Mouse (Mus musculus) liver, embryonic 11.5 days (tissue): ENCODE measurements around the gene Gm6793. TPM values are rescaled to one million over a fixed set of nuclear protein-coding genes. Genes with fewer than 3 reads are reported as not detected.

ENCODE experiments used
- ATAC-seq: fragments of 200-750 bp; cut with Nextera tagmentation; replicated peaks from 2 replicates; pipeline ENCODE4 v1.8.0; 2017; ENCODE audit warnings: moderate number of reproducible peaks, mild to moderate bottlenecking, moderate TSS enrichment, moderate library complexity; ENCODE audit not compliant: low FRiP score
- DNase-seq: peaks from one replicate; pipeline ENCODE4 v3.0.0-alpha.2; 2017; ENCODE audit warnings: low spot score
- H3K27ac ChIP-seq: fragments of 300-500 bp; sonication (generic); 2 replicates; pipeline ENCODE4 v1.5.1; 2014; ENCODE audit warnings: mild to moderate bottlenecking, low read depth, low read length, control low read depth
- H3K27me3 ChIP-seq: fragments of 300-500 bp; sonication (generic); replicated peaks from 2 replicates; pipeline ENCODE4 v1.6.1; 2014; ENCODE audit warnings: low read length, mixed read lengths; ENCODE audit not compliant: control insufficient read depth, insufficient read depth
- H3K36me3 ChIP-seq: fragments of 300-500 bp; sonication (generic); 2 replicates; pipeline ENCODE4 v1.6.1; 2014; ENCODE audit warnings: mild to moderate bottlenecking, low read length, moderate library complexity, mixed read lengths; ENCODE audit not compliant: control insufficient read depth, insufficient read depth
- H3K4me1 ChIP-seq: fragments of 300-500 bp; sonication (generic); replicated peaks from 2 replicates; pipeline ENCODE4 v1.6.1; 2014; ENCODE audit warnings: low read length, mixed read lengths; ENCODE audit not compliant: control insufficient read depth, insufficient read depth
- H3K4me2 ChIP-seq: fragments of 300-500 bp; sonication (generic); 2 replicates; pipeline ENCODE4 v1.6.1; 2014; ENCODE audit warnings: mild to moderate bottlenecking, control low read depth, moderate library complexity
- H3K4me3 ChIP-seq: fragments of 300-500 bp; sonication (generic); 2 replicates; pipeline ENCODE4 v1.5.1; 2014; ENCODE audit warnings: low read depth, low read length, control low read depth
- H3K9ac ChIP-seq: fragments of 300-500 bp; sonication (generic); 2 replicates; pipeline ENCODE4 v1.6.1; 2014; ENCODE audit warnings: low read depth, low read length, control low read depth
- H3K9me3 ChIP-seq: fragments of 300-500 bp; sonication (generic); 2 replicates; pipeline ENCODE4 v1.6.1; 2016; ENCODE audit warnings: low read length, inconsistent platforms, mixed read lengths; ENCODE audit not compliant: control insufficient read depth
- WGBS: fragments of 180-500 bp; shearing (Covaris S2); extraction: QIAGEN DNeasy Blood & Tissue Kit; methylation state at CpG from one replicate; pipeline ENCODE4 v1.1.7; 2014; 5-methylcytosine and 5-hydroxymethylcytosine counted together
- polyA plus RNA-seq: library from polyadenylated mRNA; unstranded; fragments of >200 nt; fragmentation: Nextera tagmentation; extraction: Ambion mirVana; gene quantifications from 2 replicates; pipeline ENCODE4 v1.2.1, GENCODE M21; 2014

Gene Gm6793
- polyA plus RNA-seq = 1.0 and 1.1 TPM in 2 replicates

DNA sequence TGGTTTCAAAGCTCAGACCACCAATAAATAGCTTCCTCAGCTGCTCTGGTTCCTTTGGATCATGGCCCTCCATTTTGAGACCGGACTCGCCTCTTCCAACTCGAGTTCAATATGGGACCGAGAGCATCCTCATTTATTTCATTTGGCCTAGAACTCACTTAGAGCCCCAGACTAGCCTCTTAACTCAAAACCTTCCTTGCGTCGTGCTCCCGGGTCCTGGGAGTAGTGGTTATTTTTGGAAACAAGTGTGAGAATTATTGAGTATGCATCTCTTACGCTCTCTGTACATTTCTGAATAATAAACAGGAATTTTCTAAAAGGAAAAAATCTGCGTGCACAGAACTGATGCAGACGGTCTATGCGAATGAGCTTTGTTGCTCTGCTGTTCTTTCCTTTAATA, at the start of gene Gm6793:
Gene Gm6793, minus strand, starts transcription at position 101 of the 400 bp plus-strand sequence.
- Histone ChIP-seq H3K4me3 (no peak within 1 kb of the TSS), H3K4me2 (no peak within 1 kb of the TSS), H3K27me3 (no peaks in the 10 kb centered on the region), H3K27ac (no peak within 1 kb of the TSS), H3K9me3 (no peaks in the 10 kb centered on the region), H3K4me1 (peaks cover 12% of the 10 kb centered on the region), H3K9ac (no peak within 1 kb of the TSS), H3K36me3 (peaks cover 9% of the 10 kb centered on the region; the same call in 1 of the 2 replicates)
- DNase-seq = no peak
- WGBS = 94% methylated on average over 11 of the region's 11 CpGs
- ATAC-seq = no peak

DNA sequence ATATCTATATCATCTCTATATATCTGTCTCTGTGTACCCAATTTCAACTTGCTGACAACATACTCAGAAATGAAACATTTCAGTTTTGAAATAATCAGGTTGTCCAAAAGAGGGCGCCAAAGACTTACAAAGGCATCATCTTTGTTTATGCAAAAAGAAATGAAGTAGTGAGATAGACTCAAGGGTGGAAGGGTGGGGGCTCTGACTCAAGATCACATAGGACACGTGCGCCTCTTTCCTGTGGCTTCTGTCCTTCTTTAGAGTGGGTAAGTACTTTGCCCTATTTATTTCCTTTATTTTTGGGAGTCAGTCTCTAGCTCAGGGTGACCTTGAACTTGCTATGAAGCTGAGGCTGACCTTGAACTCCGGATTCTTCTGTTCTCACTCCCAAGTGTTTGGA, 46.5 kb upstream of the Gm6793 start:
- H3K4me1 ChIP-seq = no peaks in the 10 kb centered on the region
- no peak; the same call in 1 of the 2 replicates for ATAC-seq
- no peak for DNase-seq
- 37% methylated on average over 4 of the region's 4 CpGs for WGBS
- H3K27me3 ChIP-seq = no peaks in the 10 kb centered on the region
- H3K9me3 ChIP-seq = no peaks in the 10 kb centered on the region
- no peak overlapping the region for H3K27ac ChIP-seq
- no peak overlapping the region for H3K9ac ChIP-seq
- no peak overlapping the region for H3K4me3 ChIP-seq
- H3K36me3 ChIP-seq = no peaks in the 10 kb centered on the region
- H3K4me2 ChIP-seq = no peak overlapping the region

DNA sequence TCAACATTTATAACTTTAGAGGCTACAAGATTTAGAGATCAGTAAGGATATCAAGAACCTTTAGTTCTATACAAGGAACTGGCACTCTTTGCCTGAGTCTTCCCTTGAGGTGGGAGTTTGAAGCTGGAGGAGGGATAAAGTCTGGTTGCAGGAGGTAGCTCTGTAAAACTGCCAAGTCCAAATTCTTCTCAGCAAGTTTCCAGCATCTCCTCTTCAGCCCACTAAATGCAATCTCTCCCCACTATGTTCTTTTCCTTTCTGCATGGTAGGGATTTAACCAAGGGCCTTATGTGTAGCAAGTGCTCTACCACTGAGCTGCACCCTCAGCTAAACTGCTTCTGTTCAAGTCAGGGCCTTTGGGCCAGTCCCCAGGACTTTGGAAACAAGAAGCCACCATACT, 39.6 kb upstream of the Gm6793 start:
- Histone ChIP-seq H3K9ac (no peak overlapping the region), H3K9me3 (no peaks in the 10 kb centered on the region), H3K27ac (no peak overlapping the region), H3K4me2 (no peak overlapping the region), H3K27me3 (no peaks in the 10 kb centered on the region), H3K36me3 (no peaks in the 10 kb centered on the region), H3K4me1 (no peaks in the 10 kb centered on the region), H3K4me3 (no peak overlapping the region)
- ATAC-seq = no peak
- no peak for DNase-seq

DNA sequence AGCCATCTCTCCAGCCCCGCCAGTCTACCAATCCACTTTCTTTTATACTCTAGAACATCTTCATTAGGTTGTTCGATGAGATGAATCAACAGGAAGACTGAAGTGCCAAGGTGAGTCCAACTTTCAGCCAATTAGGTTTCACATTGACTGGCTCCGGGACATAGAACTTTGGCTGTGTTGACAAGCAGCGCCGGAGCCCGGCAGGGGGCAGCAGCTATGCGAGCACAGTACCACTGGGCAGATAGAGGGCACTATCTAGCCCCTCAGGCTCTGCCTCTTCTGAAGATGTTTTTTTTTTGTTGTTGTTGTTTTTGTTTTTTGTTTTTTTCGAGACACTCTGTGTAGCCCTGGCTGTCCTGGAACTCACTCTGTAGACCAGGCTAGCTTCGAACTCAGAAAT, 36.7 kb upstream of the Gm6793 start:
- Histone ChIP-seq H3K9ac (no peak overlapping the region), H3K4me1 (no peaks in the 10 kb centered on the region), H3K27me3 (no peaks in the 10 kb centered on the region), H3K9me3 (no peaks in the 10 kb centered on the region), H3K27ac (no peak overlapping the region), H3K4me2 (no peak overlapping the region), H3K4me3 (no peak overlapping the region), H3K36me3 (no peaks in the 10 kb centered on the region)
- ATAC-seq = no peak
- DNase-seq = no peak
- WGBS = 68% methylated on average over 9 of the region's 9 CpGs

DNA sequence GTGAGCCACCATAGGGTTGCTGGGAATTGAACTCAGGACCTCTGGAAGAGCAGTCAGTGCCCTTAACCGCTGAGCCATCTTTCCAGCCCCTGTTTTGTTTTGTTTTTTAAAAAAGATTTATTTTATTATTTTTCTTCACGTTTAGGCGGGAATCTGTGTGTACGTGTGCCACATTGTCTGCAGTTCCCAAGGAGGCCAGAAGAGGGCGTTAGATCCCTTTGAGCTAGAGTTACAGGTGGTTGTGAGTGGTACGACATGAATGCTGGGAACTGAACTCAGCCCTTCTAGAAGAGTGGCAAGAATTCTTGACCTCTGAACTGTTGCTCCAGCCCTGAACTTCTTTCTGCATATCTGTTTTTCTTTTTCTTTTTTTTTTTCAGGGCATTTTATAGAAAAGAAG, 35.1 kb upstream of the Gm6793 start:
- Histone ChIP-seq H3K27ac (no peak overlapping the region), H3K9ac (no peak overlapping the region), H3K27me3 (no peaks in the 10 kb centered on the region), H3K4me1 (no peaks in the 10 kb centered on the region), H3K9me3 (no peaks in the 10 kb centered on the region), H3K4me3 (no peak overlapping the region), H3K4me2 (no peak overlapping the region), H3K36me3 (no peaks in the 10 kb centered on the region)
- WGBS = 70% methylated on average over 6 of the region's 6 CpGs
- ATAC-seq (no peak), DNase-seq (no peak)

DNA sequence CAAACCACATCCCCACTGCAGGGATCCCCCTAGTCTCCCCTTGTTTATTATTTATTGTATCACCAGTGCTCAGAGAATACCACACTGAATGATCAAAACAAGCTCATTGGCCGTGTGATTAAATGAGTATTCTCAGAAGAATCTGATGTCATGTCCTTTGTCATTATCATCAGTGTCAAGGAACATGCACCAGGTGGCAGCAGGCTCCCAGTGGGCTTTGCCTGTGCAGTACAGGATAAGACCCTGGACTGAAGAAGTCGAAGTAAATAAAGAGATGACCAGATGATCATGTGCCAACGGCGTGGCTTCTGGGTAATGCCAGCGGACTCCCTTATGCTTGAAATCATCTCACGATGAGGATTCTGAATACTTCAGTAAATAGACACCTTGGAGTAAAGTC, 33.5 kb upstream of the Gm6793 start:
- no peaks in the 10 kb centered on the region for H3K36me3 ChIP-seq
- 78% methylated on average over 6 of the region's 6 CpGs for WGBS

DNA sequence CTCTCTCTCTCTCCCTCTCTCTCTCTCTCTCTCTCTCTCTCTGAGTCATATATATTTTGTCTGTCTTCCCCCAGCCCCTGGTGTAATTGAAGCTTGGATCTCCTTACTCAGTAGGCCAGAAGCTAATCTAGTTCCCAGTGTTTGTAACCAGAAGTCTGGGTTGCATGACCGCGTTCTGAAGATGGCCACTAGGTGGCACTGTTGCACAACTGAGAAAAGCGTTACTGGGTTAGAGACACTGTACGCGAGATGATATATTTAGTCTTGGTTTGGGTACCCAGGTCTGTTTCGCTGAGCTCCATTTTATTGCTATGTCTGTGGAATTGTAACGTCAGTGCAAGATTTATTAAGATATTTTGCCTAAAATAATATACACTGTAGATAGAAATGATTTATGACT, 31.1 kb upstream of the Gm6793 start:
- WGBS = 7% methylated on average over 7 of the region's 7 CpGs
- ATAC-seq = no peak; the same call in 1 of the 2 replicates

More for the DNA sequence above, 33.5 kb upstream of the Gm6793 start:
- H3K9me3 ChIP-seq = no peaks in the 10 kb centered on the region
- H3K4me2 ChIP-seq = no peak overlapping the region
- ATAC-seq (no peak), DNase-seq (no peak)
- no peaks in the 10 kb centered on the region for H3K4me1 ChIP-seq
- no peaks in the 10 kb centered on the region for H3K27me3 ChIP-seq
- no peak overlapping the region for H3K9ac ChIP-seq
- no peak overlapping the region for H3K4me3 ChIP-seq
- no peak overlapping the region for H3K27ac ChIP-seq

DNA sequence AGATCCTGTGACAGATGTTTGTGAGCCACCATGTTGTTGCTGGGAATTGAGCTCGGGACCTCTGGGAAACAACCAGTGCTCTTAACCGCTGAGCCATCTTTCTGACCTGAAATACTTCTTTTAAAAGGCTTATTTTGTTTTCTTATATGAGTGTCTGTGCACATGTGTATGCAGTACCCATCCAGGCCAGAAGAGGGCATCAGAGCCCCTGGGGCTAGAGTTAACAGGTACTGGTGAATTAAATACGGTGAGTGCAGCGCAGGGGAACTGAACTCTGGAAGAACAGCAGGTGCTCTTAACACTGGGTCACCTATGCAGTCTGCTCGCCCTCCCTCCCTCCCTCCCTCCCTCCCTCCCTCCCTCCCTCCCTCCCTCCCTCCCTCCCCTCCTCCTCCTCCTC, 30.3 kb upstream of the Gm6793 start:
- DNase-seq (no peak), ATAC-seq (no peak)
- Histone ChIP-seq H3K9ac (no peak overlapping the region), H3K4me3 (no peak overlapping the region), H3K36me3 (no peaks in the 10 kb centered on the region), H3K27me3 (no peaks in the 10 kb centered on the region), H3K9me3 (no peaks in the 10 kb centered on the region), H3K27ac (no peak overlapping the region), H3K4me1 (no peaks in the 10 kb centered on the region), H3K4me2 (no peak overlapping the region)
- WGBS = 66% methylated on average over 5 of the region's 5 CpGs

More for the DNA sequence above, 31.1 kb upstream of the Gm6793 start:
- Histone ChIP-seq H3K27me3 (no peaks in the 10 kb centered on the region), H3K9ac (no peak overlapping the region), H3K36me3 (no peaks in the 10 kb centered on the region), H3K4me3 (no peak overlapping the region), H3K4me1 (no peaks in the 10 kb centered on the region), H3K4me2 (no peak overlapping the region), H3K9me3 (no peaks in the 10 kb centered on the region), H3K27ac (no peak overlapping the region)
- peak; percentile 62 for DNase-seq

DNA sequence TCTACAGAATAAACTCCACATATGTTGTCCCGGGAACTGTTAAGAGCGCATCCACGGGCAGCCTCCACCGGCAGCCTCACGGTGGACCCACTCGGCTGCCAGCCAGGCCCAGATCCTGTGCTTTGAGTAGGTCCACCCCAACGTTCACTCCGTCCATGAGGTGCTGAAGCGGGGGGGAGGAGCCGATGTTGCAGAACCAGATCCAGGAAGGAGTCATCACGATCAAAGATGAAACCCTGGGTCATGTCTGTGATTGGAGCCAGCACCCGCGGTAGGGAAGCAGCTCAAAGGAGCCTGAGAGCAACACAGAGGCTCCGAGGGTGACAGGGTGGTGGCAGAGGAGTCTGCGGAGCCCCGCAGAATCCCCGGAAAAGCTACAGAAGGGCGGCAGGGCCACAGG, 22.7 kb upstream of the Gm6793 start:
- ATAC-seq = no peak
- no peaks in the 10 kb centered on the region for H3K9me3 ChIP-seq
- no peak overlapping the region for H3K4me2 ChIP-seq
- H3K27me3 ChIP-seq = no peaks in the 10 kb centered on the region
- no peak overlapping the region for H3K4me3 ChIP-seq
- H3K4me1 ChIP-seq = no peaks in the 10 kb centered on the region
- no peaks in the 10 kb centered on the region for H3K36me3 ChIP-seq
- DNase-seq = no peak
- no peak overlapping the region for H3K9ac ChIP-seq
- 68% methylated on average over 18 of the region's 18 CpGs for WGBS
- H3K27ac ChIP-seq = no peak overlapping the region
